Mouse (Mus musculus): ENCODE results near the gene Sirt2. TPM values are rescaled to one million over a fixed set of nuclear protein-coding genes. Genes with fewer than 3 reads are reported as not detected.

The Sirt2 gene
- total RNA-seq, 2 experiments from 2014 or later: 62.8 to 66.2 TPM

DNA sequence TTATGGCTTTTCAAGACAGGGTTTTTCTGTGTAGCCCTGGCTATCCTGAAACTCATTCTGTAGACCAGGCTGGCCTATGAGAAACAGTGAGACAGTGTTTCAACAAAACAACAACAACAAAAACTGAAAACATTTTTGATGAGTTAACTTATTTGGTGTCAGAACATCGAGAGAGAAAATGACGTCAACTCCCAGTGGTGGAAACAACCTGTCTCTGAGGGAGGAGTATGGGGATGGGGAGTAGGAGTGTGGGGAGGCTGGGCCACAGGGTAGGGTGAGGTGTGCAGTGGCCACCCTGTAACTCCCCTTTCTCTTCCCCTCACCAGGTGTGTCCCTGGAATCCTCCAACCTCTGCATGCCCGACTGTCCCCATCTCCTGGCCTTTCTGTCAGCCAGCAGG is 28.0 kb downstream of the Sirt2 start:
- no peak for DNase-seq (ENCODE audit: low spot score in 2 of 2)

DNA sequence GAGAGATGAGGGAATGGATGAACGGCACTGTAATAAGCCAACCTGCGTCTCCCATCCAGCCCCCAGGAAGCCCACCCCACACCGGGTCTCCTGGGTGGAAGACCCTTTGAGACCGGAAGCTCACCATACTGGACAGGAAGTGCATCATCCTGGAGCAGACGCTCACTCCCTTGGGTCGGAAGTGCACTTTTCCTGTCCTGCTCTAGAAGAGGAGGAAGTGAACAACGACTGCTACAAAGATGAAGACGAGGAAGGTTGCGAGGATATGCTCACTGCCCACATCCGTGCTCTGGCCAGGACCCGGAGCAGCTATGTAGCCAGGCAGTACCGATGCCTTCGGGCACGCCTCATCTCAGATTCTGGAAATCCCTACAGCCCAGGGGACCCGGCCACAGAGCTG is 29.3 kb downstream of the Sirt2 start:
- no peak for DNase-seq (ENCODE audit: low spot score in 2 of 2)

DNA sequence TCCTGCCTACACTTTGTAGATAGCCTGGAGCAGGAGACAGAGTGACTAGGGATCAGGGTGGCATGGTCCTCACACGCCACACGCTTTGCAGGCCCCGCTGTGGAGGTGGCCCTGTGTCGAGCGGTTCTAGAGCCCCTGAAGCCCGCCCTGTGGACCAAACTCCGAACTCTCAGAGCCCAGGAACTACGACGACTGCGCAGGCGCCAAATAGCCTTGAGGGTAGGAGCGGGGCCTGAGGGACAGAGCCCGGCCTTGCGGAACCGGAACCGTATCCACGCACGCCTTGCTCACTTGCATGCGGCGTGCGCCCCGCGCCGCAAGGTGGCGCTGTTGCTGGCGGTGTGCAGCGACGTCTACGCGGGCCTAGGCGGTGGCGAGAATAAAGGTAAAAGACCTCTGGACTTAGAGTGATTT is 30.0 kb downstream of the Sirt2 start:
- DNase-seq (ENCODE audit: low spot score in 2 of 2): peak; percentile 67 to 77

DNA sequence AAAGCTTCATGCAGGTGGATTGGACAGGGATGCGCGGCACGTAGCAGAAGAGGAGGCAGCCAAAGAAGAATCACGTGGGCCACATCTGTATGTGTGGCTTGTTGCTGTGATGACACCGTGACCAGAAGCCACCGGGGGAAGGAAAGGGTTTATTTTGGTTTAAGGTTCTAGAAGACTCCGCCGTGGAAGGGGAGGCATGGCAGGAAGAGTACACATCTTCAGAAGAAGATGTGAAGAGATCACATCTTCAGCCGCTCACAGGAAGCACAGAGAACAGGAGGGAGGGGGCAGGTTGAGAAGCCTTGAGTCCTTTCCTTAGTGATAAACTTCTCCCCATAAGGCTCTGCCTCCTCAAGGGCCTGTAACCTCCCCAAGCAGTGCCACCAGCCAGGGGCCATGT is 33.5 kb downstream of the Sirt2 start:
- no peak for DNase-seq (ENCODE audit: low spot score in 2 of 2)

DNA sequence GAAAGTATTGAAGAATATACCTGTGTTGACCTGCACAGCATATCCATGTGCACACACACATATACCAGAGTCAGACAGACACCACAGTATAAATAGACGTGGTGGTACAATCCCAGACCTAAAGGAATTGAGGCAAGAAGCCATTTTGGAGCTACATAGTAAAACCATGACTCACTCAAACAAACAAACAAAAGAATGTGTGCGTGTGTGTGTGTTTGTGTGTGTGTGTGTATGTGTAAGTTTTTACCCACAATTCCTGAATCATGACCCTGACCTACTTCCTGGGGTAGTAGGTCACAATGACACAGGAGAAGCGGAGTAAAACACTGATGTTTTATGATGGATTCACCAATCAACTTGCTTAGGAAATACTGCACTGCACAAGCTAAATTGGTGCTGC is 34.9 kb downstream of the Sirt2 start:
- no peak for DNase-seq (ENCODE audit: low spot score in 2 of 2)

DNA sequence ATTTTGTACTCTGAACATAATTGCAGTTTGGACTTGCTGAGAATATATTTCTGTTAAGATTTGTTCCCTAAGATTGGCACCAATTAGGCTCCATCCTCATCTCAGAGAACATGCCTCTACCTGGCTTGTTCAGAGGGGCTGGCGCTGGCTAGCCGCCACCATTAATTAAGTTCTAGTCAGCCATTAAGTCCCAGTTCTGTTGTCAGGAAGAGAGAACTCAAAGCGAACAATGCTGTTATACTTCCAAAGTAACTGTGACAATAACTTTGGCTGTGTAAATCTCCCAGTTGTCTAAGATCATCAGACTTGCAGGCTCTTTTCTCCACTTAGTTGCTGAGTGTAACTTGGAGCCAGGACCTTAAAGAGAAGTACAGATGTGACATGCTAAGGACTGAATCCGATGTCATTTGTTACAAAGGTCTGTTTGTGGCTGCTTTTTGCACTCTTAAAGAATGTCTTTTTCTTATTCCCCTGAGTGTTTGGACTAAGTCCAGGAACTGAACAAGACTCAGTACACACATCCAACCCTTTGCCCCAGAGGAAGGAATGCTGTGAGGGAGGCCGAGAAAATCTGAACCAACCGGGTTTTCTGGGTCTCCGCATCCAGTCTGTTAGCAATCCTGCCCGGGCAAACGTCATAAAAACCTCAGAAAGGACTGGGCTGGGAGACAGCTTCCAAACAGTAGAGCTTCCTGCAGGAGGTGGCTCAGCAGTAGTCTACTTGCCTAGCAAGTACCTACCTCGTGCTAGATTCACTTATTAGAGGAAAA is 35.6 kb downstream of the Sirt2 start:
- no peak for DNase-seq (ENCODE audit: low spot score in 2 of 2)

DNA sequence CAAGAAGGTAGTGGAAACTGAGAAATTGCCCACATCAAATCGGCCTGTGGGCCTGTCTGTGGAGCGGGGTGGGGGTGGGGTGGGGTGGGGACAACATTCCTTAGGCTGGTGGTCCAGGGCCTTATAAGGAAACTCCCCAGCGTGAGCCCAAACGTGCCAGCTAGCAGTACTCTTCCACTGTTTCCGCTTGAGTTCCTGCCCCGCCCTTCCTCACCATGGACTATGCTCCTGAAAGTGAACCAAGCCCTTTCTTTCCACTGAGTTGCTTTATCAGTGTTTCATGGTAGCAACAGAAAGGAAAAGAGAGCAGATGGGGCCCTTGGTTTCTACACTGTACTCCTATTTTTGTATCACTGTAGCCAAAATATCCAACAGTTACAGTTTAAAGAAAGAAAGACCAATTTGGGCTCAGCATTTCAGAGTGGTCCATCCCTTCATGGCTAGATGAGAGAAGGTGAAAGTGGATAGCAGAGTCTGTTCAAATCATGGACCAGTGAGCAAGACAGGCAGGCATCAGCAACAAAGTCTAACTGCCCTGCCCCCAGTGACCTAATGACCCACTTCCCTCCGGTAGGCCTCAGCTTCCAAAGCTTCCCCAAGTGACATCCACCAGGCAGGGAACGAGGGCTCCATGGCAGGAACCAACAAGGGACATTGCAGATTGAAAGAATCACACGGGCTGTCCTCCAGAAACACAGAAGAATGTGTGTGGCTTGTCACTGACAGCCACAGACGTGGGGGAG is 36.5 kb downstream of the Sirt2 start:
- DNase-seq (ENCODE audit: low spot score in 2 of 2): no peak

DNA sequence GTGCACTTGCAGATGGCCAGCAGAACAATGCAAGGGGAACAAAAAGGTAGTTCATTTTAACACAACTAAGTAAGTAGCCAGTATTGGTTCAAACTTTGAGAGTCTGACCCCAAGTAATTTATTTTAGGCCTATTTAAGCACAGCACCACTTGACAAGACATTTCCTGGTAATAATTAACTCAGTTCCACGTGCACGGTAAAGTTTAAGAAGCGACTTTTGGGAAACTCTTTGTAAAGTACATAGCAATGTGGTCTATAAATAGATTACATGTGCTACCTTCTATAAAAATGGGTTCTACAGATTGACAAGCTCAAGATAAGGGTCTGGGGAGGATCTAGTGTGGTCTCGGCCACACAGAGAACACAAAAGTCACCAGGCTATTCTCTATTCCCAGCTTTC is 37.2 kb downstream of the Sirt2 start:
- no peak for DNase-seq (ENCODE audit: low spot score in 2 of 2)

DNA sequence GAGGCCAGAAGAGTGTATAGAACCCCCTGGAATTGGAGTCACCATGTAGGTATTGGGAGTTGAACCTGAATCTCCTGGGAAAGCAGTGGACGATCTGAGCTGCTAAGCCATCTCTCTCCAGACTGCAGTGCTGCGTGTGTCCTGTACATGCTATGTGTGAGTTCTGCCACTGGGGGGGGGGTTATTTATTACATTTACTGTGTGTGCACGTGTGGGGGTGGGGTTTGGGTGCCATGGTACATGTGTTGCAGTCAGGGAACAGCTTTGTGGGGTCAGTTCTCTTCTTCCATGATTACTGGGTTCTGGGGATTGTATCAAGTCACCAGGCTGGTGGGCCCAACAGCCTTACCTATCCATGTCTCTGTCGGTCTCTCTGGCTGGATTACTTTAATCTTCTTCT is 40.3 kb downstream of the Sirt2 start:
- DNase-seq (ENCODE audit: low spot score in 2 of 2): no peak

DNA sequence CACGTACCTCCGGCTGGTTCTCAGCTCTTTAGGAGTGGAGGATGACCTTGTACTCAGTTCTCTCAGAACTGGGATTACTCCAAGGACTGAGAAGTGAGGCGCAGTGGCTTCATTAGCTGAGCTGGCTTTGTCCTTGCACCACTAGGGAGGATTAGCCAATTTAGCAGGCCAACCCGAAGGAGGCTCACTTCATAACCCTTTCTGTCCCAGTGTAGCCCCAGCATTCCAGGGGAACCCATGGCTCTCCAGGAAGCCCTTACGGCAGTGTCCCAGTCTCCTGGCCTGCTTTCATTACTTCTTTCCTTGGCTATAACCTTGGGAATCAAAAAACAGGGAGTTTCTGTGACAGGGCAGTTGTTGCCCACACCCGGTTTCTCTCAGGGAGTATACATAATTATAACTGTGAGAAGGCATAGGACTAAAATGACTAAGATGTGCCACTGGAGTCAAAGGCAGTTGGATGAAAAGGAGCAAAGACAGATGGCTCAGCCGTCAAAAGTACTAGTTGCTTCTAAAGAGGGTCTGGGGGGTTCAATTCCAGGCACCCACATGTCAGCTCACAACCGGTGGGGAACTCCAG is 41.2 kb downstream of the Sirt2 start:
- no peak for DNase-seq (ENCODE audit: low spot score in 2 of 2)

DNA sequence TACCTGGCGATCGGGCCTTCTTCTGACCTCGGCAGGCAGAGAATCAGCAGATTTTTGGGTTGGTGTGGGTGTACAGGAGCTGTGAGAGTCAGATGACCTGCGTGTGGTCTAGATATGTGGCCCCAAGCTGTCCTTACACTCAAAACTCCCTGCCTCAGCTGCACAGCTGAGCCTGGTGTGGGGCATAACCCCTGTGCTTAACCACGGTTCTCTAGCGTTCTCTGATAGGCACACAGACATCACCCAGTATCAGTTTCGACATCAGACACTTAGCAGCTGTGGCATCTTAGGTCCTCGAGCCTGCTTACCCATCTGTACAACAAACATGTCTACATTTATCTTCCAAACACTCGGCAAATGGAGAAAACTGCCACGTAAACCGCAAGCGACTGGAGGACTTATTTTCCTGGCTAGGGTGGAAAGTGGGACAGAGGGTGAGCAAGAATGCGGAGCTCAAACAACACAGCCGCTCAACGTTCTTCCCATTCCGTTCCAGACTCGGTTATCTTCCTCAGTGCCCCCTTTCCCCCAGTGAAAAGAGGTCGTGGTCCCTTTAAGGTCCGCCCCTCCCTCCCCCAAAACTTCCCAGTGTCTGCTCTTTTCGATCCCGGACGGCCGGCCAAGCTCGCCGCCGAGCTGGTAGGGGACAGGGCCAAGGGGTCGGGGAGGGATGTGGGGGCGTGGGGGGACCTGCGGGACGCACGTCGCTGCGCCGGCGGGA is 41.8 kb downstream of the Sirt2 start, which contains the start of gene Hnrnpl:
Gene Hnrnpl, plus strand, starts transcription at position 321 of the 721 bp plus-strand sequence.
- DNase-seq (ENCODE audit: low spot score in 2 of 2): no peak

DNA sequence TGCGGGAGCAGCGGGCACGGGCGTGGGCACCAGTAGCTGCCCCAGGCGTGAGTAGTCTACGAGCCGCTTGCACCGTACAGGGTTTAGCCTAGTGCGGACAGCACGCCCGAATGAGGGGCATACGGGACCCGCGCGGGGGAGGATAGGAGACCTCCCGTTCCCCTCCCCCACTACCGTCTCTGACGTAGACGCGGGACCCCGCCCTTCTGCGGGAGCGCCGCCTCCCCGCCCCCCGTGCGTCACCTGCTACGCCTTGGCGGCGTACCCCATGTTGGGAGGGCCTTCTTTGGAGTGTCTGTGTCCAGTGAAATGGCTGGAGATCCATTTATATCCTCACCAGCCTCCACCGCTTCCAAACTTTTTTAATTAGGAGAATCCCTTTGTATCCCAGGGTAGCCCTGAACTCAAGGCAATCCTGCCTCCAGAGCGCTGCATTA is 42.4 kb downstream of the Sirt2 start:
- peak; percentile 91 for DNase-seq (ENCODE audit: low spot score in 2 of 2)

DNA sequence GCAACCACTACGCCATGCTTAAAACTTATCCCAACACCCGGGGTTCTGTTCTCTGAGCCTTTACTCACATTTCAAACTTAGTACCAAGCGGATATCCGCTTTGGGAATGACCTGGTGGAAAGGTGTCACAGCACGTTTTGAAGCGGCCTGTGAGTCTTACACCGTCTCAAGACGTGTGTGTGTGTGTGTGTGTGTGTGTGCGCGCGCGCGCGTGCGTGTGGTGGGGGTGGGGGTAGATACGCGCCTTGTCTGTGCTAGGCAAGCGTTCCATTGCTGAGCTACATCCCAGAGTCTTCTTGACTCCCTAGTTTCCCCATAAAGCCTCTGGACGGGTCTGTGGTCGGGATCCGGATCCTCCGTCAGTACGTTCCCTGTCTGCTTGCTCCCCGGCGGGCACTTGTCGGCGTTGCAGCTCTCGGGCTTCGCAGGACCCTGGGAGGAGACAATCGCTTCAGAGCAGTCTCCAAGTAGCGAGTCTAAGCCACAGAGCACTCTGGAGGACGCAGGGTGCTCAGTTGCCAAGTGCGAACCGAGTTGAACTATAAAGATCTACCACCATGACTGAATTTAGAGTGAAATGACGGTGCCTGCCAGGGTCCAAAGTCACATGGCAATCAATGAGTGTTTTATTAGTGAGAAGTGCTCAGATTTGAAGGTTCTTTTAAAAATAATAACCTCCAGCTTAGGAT is 43.0 kb downstream of the Sirt2 start:
- peak in 1 of 2 experiments; percentile 39 for DNase-seq (ENCODE audit: low spot score in 2 of 2)

DNA sequence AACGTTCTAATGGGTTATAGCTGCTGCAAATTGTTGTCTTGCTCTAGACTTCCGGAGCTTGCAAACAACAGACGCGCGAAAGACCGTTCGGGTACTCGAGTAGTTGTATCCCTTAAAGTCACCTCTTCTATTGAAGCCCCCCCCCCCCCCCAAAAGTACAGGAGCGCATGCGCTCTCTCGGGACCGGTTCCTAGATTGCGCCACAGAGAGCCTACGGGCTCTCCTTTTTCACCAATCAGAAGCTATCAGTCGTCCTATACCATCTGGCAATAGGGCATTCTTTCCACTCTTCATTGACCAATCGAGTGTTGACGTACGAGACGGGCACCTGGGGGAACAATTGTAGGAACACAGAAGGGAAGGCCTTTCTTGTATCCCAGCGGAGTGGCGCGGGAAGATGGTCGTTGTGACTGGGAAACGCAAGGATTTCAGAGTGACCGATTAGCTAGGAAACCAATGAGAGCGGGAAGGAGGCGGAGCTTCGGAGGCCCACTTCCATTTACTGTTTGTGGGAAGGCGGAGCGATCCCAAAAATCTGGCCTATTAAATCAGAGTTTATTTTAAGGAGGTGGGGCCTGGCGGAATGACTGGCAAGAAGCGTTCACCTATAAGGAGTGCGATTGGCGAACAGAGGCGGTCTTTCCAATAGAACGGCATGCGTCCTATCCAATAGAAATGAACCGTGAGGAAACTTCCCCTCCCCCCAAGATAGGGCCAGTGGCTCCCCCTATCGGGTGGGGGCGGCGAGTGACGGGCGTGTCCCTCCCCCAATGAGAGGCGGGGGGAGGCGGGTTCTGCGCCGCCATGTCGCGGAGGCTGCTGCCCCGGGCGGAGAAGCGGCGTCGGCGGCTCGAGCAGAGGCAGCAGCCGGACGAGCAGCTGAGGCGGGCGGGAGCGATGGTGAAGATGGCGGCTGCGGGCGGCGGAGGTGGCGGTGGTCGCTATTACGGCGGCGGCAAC is 43.9 kb downstream of the Sirt2 start:
- DNase-seq (ENCODE audit: low spot score in 2 of 2): peak; percentile 98 to 99

DNA sequence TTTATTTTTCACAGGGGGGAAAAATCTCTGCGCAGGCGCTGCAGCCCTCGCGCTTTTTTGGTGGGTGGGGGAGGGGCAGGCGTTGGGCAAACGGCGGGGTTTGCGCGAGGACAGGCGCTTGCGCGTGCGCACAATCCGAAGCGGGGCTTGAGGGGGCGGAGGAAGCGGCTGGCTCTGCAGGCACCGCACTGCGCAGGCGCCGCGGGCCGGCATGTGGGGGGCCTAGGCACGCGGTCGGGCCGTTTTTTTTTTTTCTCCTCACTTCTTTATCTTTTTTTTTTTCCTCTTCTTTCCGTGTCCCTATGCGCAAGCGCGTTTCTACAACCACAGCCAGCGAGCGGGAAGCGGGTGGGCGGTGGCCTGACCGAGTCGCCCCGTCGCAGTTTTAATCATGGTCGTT is 44.7 kb downstream of the Sirt2 start:
- DNase-seq (ENCODE audit: low spot score in 2 of 2): peak; percentile 87 to 92

DNA sequence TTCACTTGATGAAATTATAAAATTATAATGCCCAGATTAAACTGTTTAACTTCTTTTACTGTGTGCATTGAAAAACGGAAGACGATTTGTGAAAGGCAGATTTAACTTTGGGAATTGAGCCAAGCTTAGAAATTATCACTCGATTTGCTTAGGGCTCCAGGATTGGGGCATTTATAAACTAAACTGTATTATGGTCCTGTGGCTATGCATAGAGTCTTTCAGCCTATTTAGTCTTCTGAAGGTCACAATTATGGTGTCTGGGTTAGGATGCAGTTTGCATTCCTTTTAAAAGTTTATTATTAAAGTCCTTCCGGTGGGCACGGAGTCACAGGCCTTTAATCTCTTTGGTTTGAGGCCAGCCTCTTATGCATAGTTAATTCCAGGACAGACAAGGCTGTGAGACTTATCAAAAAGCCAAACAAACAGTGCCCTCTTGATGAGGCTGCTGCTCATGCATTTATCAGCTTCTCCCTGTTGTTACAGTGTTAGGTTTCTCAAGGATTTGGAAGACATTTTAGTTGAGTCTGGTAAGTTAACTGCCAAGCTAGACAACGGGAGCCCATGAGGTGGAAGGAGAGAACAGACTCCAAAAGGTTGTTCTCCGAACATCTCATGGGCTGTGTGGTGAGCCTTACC is 45.2 kb downstream of the Sirt2 start:
- DNase-seq (ENCODE audit: low spot score in 2 of 2): no peak

DNA sequence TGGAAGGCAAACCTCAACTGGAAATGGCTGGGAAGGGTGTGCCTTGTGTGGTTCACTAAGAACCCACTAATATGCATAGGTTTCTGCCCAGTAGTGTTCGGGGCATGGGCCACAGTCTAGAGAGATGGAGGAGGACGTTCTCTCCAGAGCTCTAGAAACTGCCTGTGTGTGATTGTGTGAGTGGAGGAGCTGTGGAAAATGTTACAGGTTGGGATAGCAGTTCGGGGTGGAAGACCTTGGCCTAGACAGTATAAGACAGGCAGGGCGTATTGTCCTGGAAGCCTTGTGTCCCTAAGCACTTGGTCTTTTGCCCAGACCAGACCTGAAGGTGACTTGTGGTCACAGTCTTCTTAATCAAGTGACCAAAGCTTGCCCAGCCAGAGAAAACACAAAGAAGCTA is 45.9 kb downstream of the Sirt2 start:
- no peak for DNase-seq (ENCODE audit: low spot score in 2 of 2)

DNA sequence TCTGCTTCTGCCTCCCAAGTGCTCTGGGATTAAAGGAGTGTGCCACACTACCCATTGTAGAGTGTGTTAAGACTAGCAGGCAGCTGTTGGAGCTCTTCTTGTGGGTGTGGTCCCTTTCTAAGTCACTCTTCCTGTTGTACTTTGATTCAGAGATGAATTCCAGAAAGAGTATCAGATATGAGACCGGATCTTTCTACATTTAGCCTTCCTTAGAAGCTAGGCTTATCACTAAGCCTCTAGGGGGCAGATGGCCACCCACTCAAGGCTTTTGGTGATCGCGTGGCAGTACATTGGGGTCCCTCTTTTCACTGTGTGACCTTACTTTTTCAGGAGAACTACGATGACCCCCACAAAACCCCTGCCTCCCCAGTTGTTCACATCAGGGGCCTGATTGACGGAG is 46.4 kb downstream of the Sirt2 start:
- DNase-seq (ENCODE audit: low spot score in 2 of 2): no peak

DNA sequence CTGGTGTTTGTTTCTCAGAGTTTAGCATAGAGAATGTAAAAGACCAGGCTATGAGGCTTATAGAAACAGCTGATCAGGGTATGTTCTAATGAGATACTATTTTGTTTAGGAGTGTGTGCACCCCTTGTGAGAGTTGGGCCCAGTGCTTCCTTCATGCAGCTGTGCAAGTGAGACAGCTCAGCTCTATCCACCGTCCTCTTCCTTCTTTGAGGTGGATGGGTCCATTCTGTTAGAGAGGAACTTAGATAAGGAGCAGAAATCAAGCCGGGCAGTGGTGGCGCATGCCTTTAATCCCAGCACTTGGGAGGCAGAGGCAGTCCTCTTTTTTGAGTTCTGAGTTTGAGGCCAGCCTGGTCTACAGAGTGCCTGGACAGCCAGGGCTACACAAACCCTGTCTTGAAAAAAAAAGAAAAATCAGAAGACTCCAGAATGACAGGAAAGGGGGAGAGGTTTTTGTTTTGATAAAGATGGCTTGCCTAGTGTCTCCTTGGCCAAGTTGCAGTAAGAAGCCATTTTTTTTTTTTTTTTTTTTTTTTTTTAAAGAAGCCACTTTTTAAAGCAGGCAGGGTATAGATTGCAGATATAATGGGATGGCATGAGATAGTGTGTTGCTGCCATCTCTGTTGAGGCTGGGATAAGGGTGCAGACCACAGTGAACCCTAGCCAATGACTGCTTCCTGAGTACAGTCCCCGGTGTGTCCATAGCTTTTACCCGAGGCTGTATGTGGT is 47.9 kb downstream of the Sirt2 start:
- no peak for DNase-seq (ENCODE audit: low spot score in 2 of 2)
